Mouse (Mus musculus) lung, postnatal 10 days (tissue): ENCODE measurements around the gene Gm4969.

Source experiments
- DNase-seq: peaks from one replicate; pipeline ENCODE4 v3.0.0; 2021

The Gm4969 gene

GRCm38 (mm10) chr7:19092381-19093173, 25.6 kb downstream of the Gm4969 start:
- peak; percentile 73 for DNase-seq

GRCm38 (mm10) chr7:19091913-19092312, 26.3 kb downstream of the Gm4969 start:
- DNase-seq, result no peak

- peak; percentile 78 for DNase-seq
Measured at GRCm38 (mm10) chr7:19088813-19089212, 29.4 kb downstream of the Gm4969 start.

- no peak for DNase-seq
Measured at GRCm38 (mm10) chr7:19086760-19087159, 31.4 kb downstream of the Gm4969 start.

GRCm38 (mm10) chr7:19086042-19086441, 32.1 kb downstream of the Gm4969 start:
- DNase-seq, result peak; percentile 79

- DNase-seq, result no peak
Measured at GRCm38 (mm10) chr7:19085495-19085894, 32.7 kb downstream of the Gm4969 start.

- peak; percentile 43 for DNase-seq
Measured at GRCm38 (mm10) chr7:19084921-19085473, 33.2 kb downstream of the Gm4969 start.

GRCm38 (mm10) chr7:19084277-19084771, 33.8 kb downstream of the Gm4969 start:
- DNase-seq, result peak; percentile 26

- DNase-seq, result peak; percentile 52
Measured at GRCm38 (mm10) chr7:19083701-19084100, 34.5 kb downstream of the Gm4969 start, which contains the start of gene Dmpk. TSS of gene Dmpk (plus strand) at chr7:19083849.

GRCm38 (mm10) chr7:19083096-19083495, 35.1 kb downstream of the Gm4969 start:
- DNase-seq, result peak; percentile 78

- DNase-seq, result no peak
Measured at GRCm38 (mm10) chr7:19082171-19082570, 36.0 kb downstream of the Gm4969 start.

GRCm38 (mm10) chr7:19080451-19080950, 37.7 kb downstream of the Gm4969 start:
- no peak for DNase-seq

- DNase-seq, result no peak
Measured at GRCm38 (mm10) chr7:19078732-19079131, 39.4 kb downstream of the Gm4969 start.

- DNase-seq, result no peak
Measured at GRCm38 (mm10) chr7:19077761-19078160, 40.4 kb downstream of the Gm4969 start.

- DNase-seq, result no peak
Measured at GRCm38 (mm10) chr7:19076586-19076991, 41.6 kb downstream of the Gm4969 start.

- DNase-seq, result peak; percentile 99
Measured at GRCm38 (mm10) chr7:19075723-19076585, 42.2 kb downstream of the Gm4969 start, which contains the start of gene Dmwd. TSS of gene Dmwd (plus strand) at chr7:19076227.

GRCm38 (mm10) chr7:19075231-19075630, 42.9 kb downstream of the Gm4969 start:
- DNase-seq, result peak; percentile 1

- DNase-seq, result peak; percentile 2
Measured at GRCm38 (mm10) chr7:19074494-19074893, 43.7 kb downstream of the Gm4969 start.

- DNase-seq, result peak; percentile 47
Measured at GRCm38 (mm10) chr7:19073504-19073903, 44.7 kb downstream of the Gm4969 start.

- DNase-seq, result peak; percentile 1
Measured at GRCm38 (mm10) chr7:19071024-19071423, 47.1 kb downstream of the Gm4969 start.

- no peak for DNase-seq
Measured at GRCm38 (mm10) chr7:19069500-19069899, 48.7 kb downstream of the Gm4969 start.

- DNase-seq, result peak; percentile 82
Measured at GRCm38 (mm10) chr7:19068707-19069106, 49.5 kb downstream of the Gm4969 start.

GRCm38 (mm10) chr7:19067935-19068334, 50.2 kb downstream of the Gm4969 start:
- DNase-seq, result no peak
